Comparison of ENCODE assay signal across 9 mouse cellular contexts in the genomic region with DNA sequence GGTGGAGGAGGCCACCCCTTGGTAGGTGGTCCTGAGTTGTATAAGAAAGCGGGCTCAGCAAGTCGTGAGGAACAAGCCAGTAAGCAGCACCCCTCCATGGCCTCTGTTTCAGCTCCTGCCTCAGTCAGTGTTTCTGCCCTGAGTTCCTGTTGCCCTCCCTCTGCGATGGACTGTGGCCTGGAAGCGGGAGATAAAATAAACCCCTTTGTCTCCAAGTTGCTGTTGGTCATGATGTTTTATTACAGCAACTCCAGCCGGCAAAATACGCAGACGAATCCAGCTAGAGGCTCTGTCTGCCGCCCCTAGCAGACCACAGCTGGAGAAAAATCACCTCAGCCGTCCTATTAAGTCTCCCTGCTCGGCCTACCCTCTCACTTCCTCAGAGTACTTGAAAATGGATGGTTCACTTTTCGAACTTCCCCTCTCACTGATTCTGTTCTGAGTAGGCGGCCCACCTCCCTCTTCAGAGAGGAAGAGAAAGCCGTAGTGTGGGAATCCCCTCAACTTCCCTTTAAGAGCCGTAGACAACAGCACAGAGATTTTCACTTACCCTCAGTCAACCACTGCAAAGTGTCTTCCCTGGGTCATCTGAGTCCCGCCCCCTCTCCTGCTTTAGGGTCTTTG. TPM values are rescaled to one million over a fixed set of nuclear protein-coding genes. Genes with fewer than 3 reads are reported as not detected.
DNase-seq lines count a peak whose midpoint lies in the region; ATAC-seq lines count a peak whose summit lies in the region.
"Had no signal": no experiment of that assay in that cellular context is flagged by ENCODE, and none has a peak within 500 bp of the region (broad histone marks: within the 10 kb centered on the region; RNA-seq: fewer than 3 reads in every experiment).

No protein-coding gene starts in this region.

- H3K4me3 ChIP-seq in forebrain, embryonic 10.5 days = no peak overlapping the region
- H3K4me3 ChIP-seq in forebrain, embryonic 13.5 days = no peak overlapping the region
- H3K4me3 ChIP-seq in midbrain, embryonic 11.5 days (ENCODE audit: low read depth, low read length) = no peak overlapping the region
- no peak overlapping the region for H3K4me3 ChIP-seq in midbrain, embryonic 15.5 days

- no peak overlapping the region for H3K9ac ChIP-seq in forebrain, embryonic 13.5 days
- H3K9ac ChIP-seq in midbrain, embryonic 11.5 days (ENCODE audit: low read length) = no peak overlapping the region
- H3K9ac ChIP-seq in midbrain, embryonic 15.5 days = no peak overlapping the region

- peaks cover 4% of the 10 kb centered on the region; the same call in 1 of the 2 replicates for H3K9me3 ChIP-seq in forebrain, embryonic 10.5 days
- H3K9me3 ChIP-seq in forebrain, embryonic 13.5 days (replicated peaks) = no peaks in the 10 kb centered on the region
- H3K9me3 ChIP-seq in midbrain, embryonic 11.5 days (ENCODE audit: control insufficient read depth, low read length) = no peaks in the 10 kb centered on the region; the same call in 1 of the 2 replicates
- no peaks in the 10 kb centered on the region for H3K9me3 ChIP-seq in midbrain, embryonic 15.5 days

- DNase-seq in forebrain, embryonic 10.5 days (ENCODE audit: extremely low spot score, low spot score) = no peak
- DNase-seq in midbrain, embryonic 11.5 days (ENCODE audit: low spot score, missing footprints) = peak; percentile 66
- peak; percentile 60 for DNase-seq in lung, postnatal 36 days
- peak; percentile 5 to 14 for DNase-seq in thymus, postnatal 36 days
- DNase-seq in cerebellum, adult 9-10 months = no peak
- DNase-seq in gastrocnemius, adult 8-10 months (ENCODE audit: low spot score in 2 of 2) = no peak

- no peaks in the 10 kb centered on the region for H3K36me3 ChIP-seq in forebrain, embryonic 10.5 days (replicated peaks)
- no peaks in the 10 kb centered on the region for H3K36me3 ChIP-seq in forebrain, embryonic 13.5 days (ENCODE audit: poor library complexity, severe bottlenecking)
- H3K36me3 ChIP-seq in midbrain, embryonic 11.5 days (ENCODE audit: control insufficient read depth, insufficient read depth, low read length) = no peaks in the 10 kb centered on the region
- H3K36me3 ChIP-seq in midbrain, embryonic 15.5 days (replicated peaks) = no peaks in the 10 kb centered on the region

- no peaks in the 10 kb centered on the region for H3K27me3 ChIP-seq in forebrain, embryonic 10.5 days (ENCODE audit: poor library complexity, severe bottlenecking)
- H3K27me3 ChIP-seq in forebrain, embryonic 13.5 days = no peaks in the 10 kb centered on the region
- H3K27me3 ChIP-seq in midbrain, embryonic 11.5 days (ENCODE audit: control insufficient read depth, insufficient read depth, low read length) = no peaks in the 10 kb centered on the region
- H3K27me3 ChIP-seq in midbrain, embryonic 15.5 days (replicated peaks) = no peaks in the 10 kb centered on the region

- H3K4me1 ChIP-seq in forebrain, embryonic 10.5 days = peaks cover 5% of the 10 kb centered on the region; the same call in 1 of the 2 replicates
- H3K4me1 ChIP-seq in forebrain, embryonic 13.5 days = no peaks in the 10 kb centered on the region
- H3K4me1 ChIP-seq in midbrain, embryonic 11.5 days (ENCODE audit: control insufficient read depth, insufficient read depth, low read length) = no peaks in the 10 kb centered on the region
- H3K4me1 ChIP-seq in midbrain, embryonic 15.5 days = no peaks in the 10 kb centered on the region

- no peak overlapping the region for H3K4me2 ChIP-seq in forebrain, embryonic 13.5 days
- no peak overlapping the region for H3K4me2 ChIP-seq in midbrain, embryonic 11.5 days
- H3K4me2 ChIP-seq in midbrain, embryonic 15.5 days = no peak overlapping the region

- ATAC-seq in forebrain, embryonic 13.5 days = no peak
- ATAC-seq in midbrain, embryonic 11.5 days (ENCODE audit: low FRiP score) = no peak
- no peak for ATAC-seq in midbrain, embryonic 15.5 days (replicated peaks)

- 74% methylated on average over 15 of the region's 15 CpGs for WGBS in forebrain, embryonic 10.5 days
- WGBS in forebrain, embryonic 13.5 days = 88% methylated on average over 15 of the region's 15 CpGs
- 79% methylated on average over 15 of the region's 15 CpGs for WGBS in midbrain, embryonic 11.5 days
- 82% methylated on average over 15 of the region's 15 CpGs for whole genome bisulfite sequencing in midbrain, embryonic 15.5 days

- peak overlapping the region; percentile 61; the same call in 1 of the 2 replicates for H3K27ac ChIP-seq in forebrain, embryonic 10.5 days
- H3K27ac ChIP-seq in forebrain, embryonic 13.5 days = no peak overlapping the region
- H3K27ac ChIP-seq in midbrain, embryonic 11.5 days (ENCODE audit: low read depth, low read length) = no peak overlapping the region
- H3K27ac ChIP-seq in midbrain, embryonic 15.5 days = no peak overlapping the region

RNA-seq across cellular contexts. Expression of gene Plbd1, which starts 28.2 kb away (rescaled TPM):
- polyA plus RNA-seq in forebrain, embryonic 10.5 days (2016; fragmentation: Nextera tagmentation; extraction: Ambion mirVana) = 1.0 and 1.1 TPM in 2 replicates
- 0.28 and 0.33 TPM in 2 replicates for polyA plus RNA-seq in forebrain, embryonic 13.5 days (2015; fragmentation: Nextera tagmentation; extraction: Ambion mirVana)
- polyA plus RNA-seq in midbrain, embryonic 11.5 days (2014; fragmentation: Nextera tagmentation; extraction: Ambion mirVana) = 0.84 and 1.4 TPM in 2 replicates
- polyA plus RNA-seq in midbrain, embryonic 15.5 days (2015; fragmentation: Nextera tagmentation; extraction: Ambion mirVana) = 0.43 and 0.48 TPM in 2 replicates
- total RNA-seq in gastrocnemius, adult 8-10 months (2022) = 10 to 100 TPM; 10.6 to 17.0 (median 12.5) TPM
- polyA plus RNA-seq: C2C12 had no signal

Comparison
In these comparisons a context has a peak if more than half of its experiments do, and no peak if none do; other contexts are left out.
1. DNase-seq: peak in midbrain, embryonic 11.5 days (single experiment), lung, postnatal 36 days (single experiment) and thymus, postnatal 36 days (2 of 2); none in forebrain, embryonic 10.5 days (single experiment), cerebellum, adult 9-10 months (single experiment) and gastrocnemius, adult 8-10 months (0 of 2).